Mouse (Mus musculus) liver, adult 2 months (tissue): ENCODE data around the gene Nsun2. TPM values are rescaled to one million over a fixed set of nuclear protein-coding genes. Genes with fewer than 3 reads are reported as not detected.

Source experiments
- DNase-seq: peaks from one replicate; pipeline ENCODE4 v3.0.0-alpha.2; 2011; ENCODE audit warnings: low read depth, low spot score; ENCODE audit errors: extremely low read depth
- H3K27ac ChIP-seq: fragments of 200-500 bp; replicated peaks from 2 replicates; pipeline ENCODE4 v1.5.1; 2012; ENCODE audit warnings: low read depth, mild to moderate bottlenecking, control low read depth, inconsistent platforms, low read length; ENCODE audit not compliant: insufficient read depth
- H3K27me3 ChIP-seq: fragments of 200-500 bp; 2 replicates; pipeline ENCODE4 v1.6.1; 2012; ENCODE audit warnings: mild to moderate bottlenecking, moderate library complexity, low read length, inconsistent platforms; ENCODE audit not compliant: control insufficient read depth, insufficient read depth
- H3K36me3 ChIP-seq: fragments of 200-500 bp; 2 replicates; pipeline ENCODE4 v1.6.1; 2012; ENCODE audit warnings: low read length, inconsistent platforms; ENCODE audit not compliant: control insufficient read depth, insufficient read depth
- H3K4me1 ChIP-seq: fragments of 200-500 bp; 2 replicates; pipeline ENCODE4 v1.6.1; 2011; ENCODE audit warnings: low read length; ENCODE audit not compliant: control insufficient read depth, insufficient read depth
- H3K4me3 ChIP-seq: fragments of 200-500 bp; 2 replicates; pipeline ENCODE4 v1.5.1; 2011; ENCODE audit warnings: low read depth, mild to moderate bottlenecking, control low read depth, low read length, moderate library complexity; ENCODE audit not compliant: insufficient read depth
- H3K79me2 ChIP-seq: fragments of 200-500 bp; 2 replicates; pipeline ENCODE4 v1.6.1; 2012; ENCODE audit warnings: inconsistent platforms, mild to moderate bottlenecking, low read length, moderate library complexity; ENCODE audit not compliant: control insufficient read depth, insufficient read depth
- H3K9ac ChIP-seq: fragments of 200-500 bp; 2 replicates; pipeline ENCODE4 v1.6.1; 2012; ENCODE audit warnings: low read depth, mild to moderate bottlenecking, control low read depth, inconsistent platforms, low read length
- CTCF ChIP-seq: fragments of 200-500 bp; IDR thresholded peaks from 2 replicates; pipeline ENCODE4 v1.5.1; 2011; ENCODE audit warnings: low read depth, low read length, control low read depth
- POLR2A ChIP-seq: fragments of 200-500 bp; IDR thresholded peaks from 2 replicates; pipeline ENCODE4 v1.6.1; 2011; ENCODE audit warnings: low read length, control low read depth; ENCODE audit not compliant: insufficient read depth; ENCODE audit errors: extremely low read depth
- WGBS: fragments of 180-500 bp; shearing (Covaris S2); methylation state at CpG from one replicate; pipeline ENCODE4 v1.1.7; 2018; 5-methylcytosine and 5-hydroxymethylcytosine counted together
- polyA plus RNA-seq: library from polyadenylated mRNA; depleted of rRNA; stranded (reverse); fragments of >200 nt; gene quantifications from 2 replicates; pipeline ENCODE4 v1.2.3, GENCODE M21; 2012; rRNA removed
- total RNA-seq: library from RNA; depleted of rRNA; stranded (reverse); fragments of >200 nt; gene quantifications from 2 replicates; pipeline ENCODE4 v1.2.3, GENCODE M21; 2014; rRNA removed

Gene Nsun2
- total and polyA plus RNA-seq, 2 experiments, result 48.3 to 74.1 TPM

DNA sequence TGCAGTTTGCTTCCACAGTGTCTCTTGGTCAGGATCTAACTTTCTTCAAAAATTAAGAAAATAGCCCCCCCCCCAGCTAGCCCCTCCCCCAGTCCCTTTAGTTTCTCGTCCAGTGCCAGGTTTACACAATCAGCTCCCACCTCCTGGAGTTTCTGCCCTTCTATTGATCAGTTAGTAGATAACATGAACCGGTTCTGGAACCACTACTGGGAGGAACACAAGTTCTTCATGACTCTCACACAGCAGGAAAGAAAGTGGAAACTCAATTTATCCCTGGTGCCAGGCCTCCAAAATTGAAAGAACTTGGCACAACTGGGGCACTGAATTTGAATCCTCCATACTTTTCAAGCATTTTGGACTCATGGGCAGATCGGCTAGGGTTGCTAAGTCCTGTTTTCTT is 121.0 kb downstream of the Nsun2 start:
- TF ChIP-seq CTCF (no peak), POLR2A (no peak)
- H3K79me2 ChIP-seq, result no peaks in the 10 kb centered on the region
- WGBS, result 32% methylated on average over 3 of the region's 3 CpGs
- peak overlapping the region; percentile 57; the same call in 1 of the 2 replicates for H3K27ac ChIP-seq
- no peak overlapping the region for H3K4me3 ChIP-seq
- H3K36me3 ChIP-seq, result no peaks in the 10 kb centered on the region
- peak; percentile 70 for DNase-seq
- H3K4me1 ChIP-seq, result peaks cover 6% of the 10 kb centered on the region; the same call in 1 of the 2 replicates
- H3K27me3 ChIP-seq, result no peaks in the 10 kb centered on the region
- no peak overlapping the region for H3K9ac ChIP-seq

DNA sequence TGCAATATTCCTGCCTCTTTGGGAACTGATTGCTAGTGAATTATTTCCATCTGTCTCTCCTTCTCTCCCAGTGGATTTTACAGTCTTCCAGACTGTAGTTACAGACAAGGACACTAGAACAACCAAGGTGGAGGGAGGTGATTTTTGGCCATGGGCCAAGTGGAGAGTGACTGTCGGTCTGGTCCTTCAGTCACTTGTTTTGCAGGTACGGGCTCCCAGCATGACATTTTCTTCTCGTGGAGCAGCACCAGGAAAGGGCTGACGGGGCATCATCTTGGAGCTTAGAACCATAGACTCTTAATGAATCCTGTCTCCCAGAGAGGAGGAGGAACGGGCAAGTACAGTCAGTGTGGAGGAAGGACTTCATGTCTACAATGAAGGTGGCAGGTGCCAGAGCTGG is 138.6 kb downstream of the Nsun2 start:
- no peaks in the 10 kb centered on the region; the same call in 1 of the 2 replicates for H3K27me3 ChIP-seq
- H3K79me2 ChIP-seq, result no peaks in the 10 kb centered on the region
- H3K9ac ChIP-seq, result no peak overlapping the region
- no peak overlapping the region for H3K27ac ChIP-seq
- H3K4me1 ChIP-seq, result no peaks in the 10 kb centered on the region
- H3K36me3 ChIP-seq, result no peaks in the 10 kb centered on the region
- H3K4me3 ChIP-seq, result no peak overlapping the region
- no peak for TF ChIP-seq POLR2A
- no peak for TF ChIP-seq CTCF
- no peak for DNase-seq
- 89% methylated on average over 5 of the region's 5 CpGs for WGBS

DNA sequence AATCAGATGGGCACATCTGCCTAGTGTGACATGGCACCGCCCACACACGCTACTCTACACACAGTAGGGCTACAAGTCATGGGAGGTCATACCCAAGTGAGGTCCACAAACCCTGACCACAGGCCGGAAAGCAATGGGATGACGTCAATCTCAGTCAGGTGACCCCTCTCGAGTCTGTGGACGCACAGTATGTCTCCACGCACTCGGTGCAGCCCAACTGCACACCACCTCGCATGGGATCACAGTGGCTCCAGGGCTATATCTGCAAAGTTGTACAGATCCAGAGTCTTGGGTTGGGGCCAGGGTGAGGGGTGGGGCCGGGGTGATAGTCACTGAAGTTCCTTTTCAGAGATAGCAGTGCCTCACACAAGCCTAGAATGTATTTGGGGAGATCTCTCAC is 139.0 kb downstream of the Nsun2 start:
- H3K27me3 ChIP-seq, result no peaks in the 10 kb centered on the region; the same call in 1 of the 2 replicates
- no peak overlapping the region for H3K4me3 ChIP-seq
- no peaks in the 10 kb centered on the region for H3K79me2 ChIP-seq
- no peak for DNase-seq
- WGBS, result 92% methylated on average over 10 of the region's 10 CpGs
- no peaks in the 10 kb centered on the region for H3K4me1 ChIP-seq
- H3K27ac ChIP-seq, result no peak overlapping the region
- TF ChIP-seq CTCF (no peak), POLR2A (no peak)
- no peak overlapping the region for H3K9ac ChIP-seq
- H3K36me3 ChIP-seq, result no peaks in the 10 kb centered on the region

- no peak overlapping the region for H3K27ac ChIP-seq
- DNase-seq, result no peak
- H3K4me1 ChIP-seq, result no peaks in the 10 kb centered on the region
- 74% methylated on average over 5 of the region's 5 CpGs for WGBS
- H3K36me3 ChIP-seq, result no peaks in the 10 kb centered on the region
- no peak overlapping the region for H3K9ac ChIP-seq
- TF ChIP-seq CTCF (no peak), POLR2A (no peak)
- no peak overlapping the region for H3K4me3 ChIP-seq
- no peaks in the 10 kb centered on the region for H3K79me2 ChIP-seq
- H3K27me3 ChIP-seq, result no peaks in the 10 kb centered on the region; the same call in 1 of the 2 replicates
These were observed 139.8 kb downstream of the Nsun2 start for GRCm38 (mm10) chr13:69673197-69673920.

DNA sequence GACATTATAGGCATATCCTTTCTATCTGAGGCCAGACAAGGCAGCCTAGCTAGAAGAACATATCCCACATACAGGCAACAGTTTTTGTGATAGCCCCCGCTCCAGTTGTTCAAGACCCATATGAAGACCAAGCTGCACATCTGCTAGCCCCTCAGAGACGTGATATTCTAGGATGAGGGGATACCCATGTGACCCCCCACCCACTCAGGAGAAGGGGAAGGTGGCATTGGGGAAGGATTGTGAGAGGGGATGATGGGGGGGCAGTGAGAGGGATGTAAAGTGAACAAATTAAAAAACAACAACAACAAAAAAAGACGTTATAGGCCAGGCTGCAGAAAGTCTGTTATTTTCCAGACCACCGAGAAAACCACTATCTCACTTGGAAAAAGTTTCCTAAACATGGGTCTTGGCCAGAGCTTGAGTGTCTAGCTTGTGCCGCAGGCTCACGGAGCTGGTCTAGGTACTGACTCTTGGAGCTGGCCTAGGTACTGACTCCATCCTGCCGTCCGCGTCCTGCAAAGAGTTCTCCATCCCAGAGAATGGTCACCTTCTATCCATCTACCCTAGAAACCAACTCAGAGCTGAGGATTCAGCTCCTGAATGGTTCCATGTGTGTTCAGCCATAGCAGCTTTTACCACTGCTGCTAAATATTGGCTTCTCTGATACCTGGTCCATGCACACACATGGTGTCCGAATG is 140.5 kb downstream of the Nsun2 start:
- no peak overlapping the region for H3K9ac ChIP-seq
- no peaks in the 10 kb centered on the region; the same call in 1 of the 2 replicates for H3K27me3 ChIP-seq
- no peak overlapping the region for H3K4me3 ChIP-seq
- H3K4me1 ChIP-seq, result no peaks in the 10 kb centered on the region
- H3K36me3 ChIP-seq, result no peaks in the 10 kb centered on the region
- 50% methylated on average over 10 of the region's 10 CpGs for WGBS
- no peaks in the 10 kb centered on the region for H3K79me2 ChIP-seq
- TF ChIP-seq CTCF (no peak), POLR2A (no peak)
- no peak overlapping the region for H3K27ac ChIP-seq
- no peak for DNase-seq

Other genes with a start within 250 kb of the Nsun2 start
- gene Tent4a, start 871 bp downstream of the Nsun2 start, total RNA-seq, result 8.7 and 8.9 TPM in 2 replicates
- 9.9 and 11.0 TPM in 2 replicates for gene Tent4a, start 871 bp downstream of the Nsun2 start, polyA plus RNA-seq
- 83.6 and 86.4 TPM in 2 replicates for gene Srd5a1, start 77.7 kb downstream of the Nsun2 start, total RNA-seq
- 41.9 and 54.7 TPM in 2 replicates for gene Srd5a1, start 77.7 kb downstream of the Nsun2 start, polyA plus RNA-seq
- 0.09 and 0.27 TPM in 2 replicates for gene Ube2ql1, start 206.1 kb downstream of the Nsun2 start, total RNA-seq
- gene Ube2ql1, start 206.1 kb downstream of the Nsun2 start, polyA plus RNA-seq, result 0.05 and 0.09 TPM in 2 replicates